Mouse (Mus musculus) myocyte (in vitro differentiated cells): ENCODE results near the gene Fbxw4. TPM values are rescaled to one million over a fixed set of nuclear protein-coding genes. Genes with fewer than 3 reads are reported as not detected.

Source experiments
- H3K27me3 ChIP-seq: one replicate; pipeline ENCODE4 v1.6.1; 2011; ENCODE audit not compliant: control insufficient read depth, insufficient read depth, insufficient read length
- H3K36me3 ChIP-seq: one replicate; pipeline ENCODE4 v1.6.1; 2011; ENCODE audit not compliant: control insufficient read depth, insufficient read depth
- H3K4me2 ChIP-seq: one replicate; pipeline ENCODE4 v1.6.1; 2011; ENCODE audit warnings: low read depth, control low read depth
- H3K4me3 ChIP-seq: one replicate; pipeline ENCODE4 v1.5.1; 2011; ENCODE audit warnings: mild to moderate bottlenecking, control low read depth, moderate library complexity
- H3K79me2 ChIP-seq: one replicate; pipeline ENCODE4 v1.6.1; 2011; ENCODE audit not compliant: control insufficient read depth, insufficient read depth
- H3ac ChIP-seq: one replicate; pipeline ENCODE4 v1.6.1; 2011; ENCODE audit not compliant: control insufficient read depth, insufficient read length
- CEBPB ChIP-seq: IDR thresholded peaks from 2 replicates; pipeline ENCODE4 v1.6.1; 2011; ENCODE audit warnings: mild to moderate bottlenecking, moderate library complexity; ENCODE audit not compliant: poor library complexity, insufficient read depth, severe bottlenecking
- E2F4 ChIP-seq: IDR thresholded peaks from one replicate; pipeline ENCODE4 v1.6.1; 2011; ENCODE audit warnings: mild to moderate bottlenecking, control low read depth, moderate library complexity; ENCODE audit not compliant: insufficient read depth
- MAX ChIP-seq: IDR thresholded peaks from one replicate; pipeline ENCODE4 v1.6.1; 2011; ENCODE audit warnings: low read depth, mild to moderate bottlenecking, control low read depth
- MYOD1 ChIP-seq, 3 experiments: IDR thresholded peaks; one replicate each; pipeline ENCODE4 v1.6.1; 2011; ENCODE audit warnings: control low read depth in 2 of 3, low read depth in 2 of 3, mild to moderate bottlenecking in 2 of 3, moderate library complexity in 1 of 3; ENCODE audit not compliant: insufficient read length in 2 of 3, control insufficient read depth in 1 of 3
- MYOG ChIP-seq, 3 experiments: IDR thresholded peaks; one replicate each; pipeline ENCODE4 v1.6.1; 2011; ENCODE audit warnings: control low read depth in 2 of 3, low read depth in 2 of 3, mild to moderate bottlenecking in 2 of 3; ENCODE audit not compliant: insufficient read length in 2 of 3, control insufficient read depth in 1 of 3, insufficient read depth in 1 of 3
- POLR2A ChIP-seq: IDR thresholded peaks from one replicate; pipeline ENCODE4 v1.6.1; 2011; ENCODE audit warnings: low read depth, mild to moderate bottlenecking, control low read depth, moderate library complexity; ENCODE audit not compliant: insufficient read length
- POLR2AphosphoS2 ChIP-seq: IDR thresholded peaks from one replicate; pipeline ENCODE4 v1.6.1; 2011; ENCODE audit warnings: low read depth, control low read depth; ENCODE audit not compliant: insufficient read length
- REST ChIP-seq: IDR thresholded peaks from one replicate; pipeline ENCODE4 v1.6.1; 2011; ENCODE audit warnings: mild to moderate bottlenecking, control low read depth, moderate library complexity; ENCODE audit not compliant: insufficient read depth, insufficient read length
- SRF ChIP-seq: IDR thresholded peaks from one replicate; pipeline ENCODE4 v1.6.1; 2011; ENCODE audit warnings: low read depth; ENCODE audit not compliant: control insufficient read depth, insufficient read length
- TCF12 ChIP-seq: IDR thresholded peaks from one replicate; pipeline ENCODE4 v1.6.1; 2011; ENCODE audit warnings: mild to moderate bottlenecking, control low read depth; ENCODE audit not compliant: poor library complexity, insufficient read depth, severe bottlenecking
- TCF3 ChIP-seq: IDR thresholded peaks from one replicate; pipeline ENCODE4 v1.6.1; 2011; ENCODE audit warnings: low read depth, control low read depth; ENCODE audit not compliant: insufficient read length
- USF1 ChIP-seq: IDR thresholded peaks from one replicate; pipeline ENCODE4 v1.6.1; 2011; ENCODE audit warnings: low read depth, mild to moderate bottlenecking, control low read depth, moderate library complexity
- polyA plus RNA-seq: library from polyadenylated mRNA; unstranded; fragments of >200 nt; fragmentation: generic; extraction: Trizol; gene quantifications from one replicate; pipeline ENCODE4 v1.2.1, GENCODE M21; 2012; ENCODE audit warnings: missing spikeins

Fbxw4 gene
- polyA plus RNA-seq, 1 experiment: 37.0 TPM

DNA sequence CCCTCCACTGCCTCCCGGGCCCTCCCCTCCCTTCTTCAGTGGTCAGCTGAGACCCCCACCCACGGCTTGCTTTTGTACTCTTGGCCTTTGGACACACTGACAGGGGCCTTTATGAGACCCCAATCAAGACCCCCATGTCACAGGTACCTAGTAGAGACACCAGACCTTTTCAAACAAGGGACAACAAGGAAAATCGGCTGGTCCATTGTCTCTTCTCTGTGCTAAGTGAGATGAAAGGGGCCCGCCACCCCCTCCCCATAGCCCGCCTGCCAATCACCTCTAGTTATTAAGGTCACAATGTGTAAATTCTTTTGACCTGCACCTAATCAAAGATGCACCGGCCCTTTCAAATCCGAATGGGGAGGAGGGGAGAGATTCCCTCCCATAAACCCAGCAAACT is 43.4 kb downstream of the Fbxw4 start:
- Histone ChIP-seq H3K4me2 (no peak overlapping the region), H3K4me3 (no peak overlapping the region), H3K36me3 (no peaks in the 10 kb centered on the region), H3K79me2 (no peaks in the 10 kb centered on the region), H3K27me3 (no peaks in the 10 kb centered on the region), H3ac (no peak overlapping the region)
- TF ChIP-seq REST (no peak), MYOD1 (IDR thresholded peaks at IDR 0.05; ENCODE audit: control insufficient read depth in 1 of 3, insufficient read length in 2 of 3, low read depth in 2 of 3) (no peak), TCF3 (no peak), POLR2AphosphoS2 (no peak), POLR2A (no peak), MYOG (IDR thresholded peaks at IDR 0.05; ENCODE audit: control insufficient read depth in 1 of 3, insufficient read depth in 1 of 3, insufficient read length in 2 of 3, low read depth in 2 of 3) (no peak), E2F4 (no peak), SRF (no peak)

- Histone ChIP-seq H3K36me3 (no peaks in the 10 kb centered on the region), H3K27me3 (no peaks in the 10 kb centered on the region), H3K4me3 (no peak overlapping the region), H3K4me2 (no peak overlapping the region), H3K79me2 (no peaks in the 10 kb centered on the region), H3ac (no peak overlapping the region)
- TF ChIP-seq MYOD1 (IDR thresholded peaks at IDR 0.05; ENCODE audit: control insufficient read depth in 1 of 3, insufficient read length in 2 of 3, low read depth in 2 of 3): no peak
- TF ChIP-seq CEBPB: no peak
- TF ChIP-seq TCF3: no peak
- no peak for TF ChIP-seq TCF12
- no peak for TF ChIP-seq E2F4
- no peak for TF ChIP-seq USF1
- no peak for TF ChIP-seq REST
- no peak for TF ChIP-seq POLR2A
- TF ChIP-seq POLR2AphosphoS2: no peak
- no peak for TF ChIP-seq SRF
- TF ChIP-seq MAX: no peak
- TF ChIP-seq MYOG (IDR thresholded peaks at IDR 0.05; ENCODE audit: control insufficient read depth in 1 of 3, insufficient read depth in 1 of 3, insufficient read length in 2 of 3, low read depth in 2 of 3): no peak
Observed at GRCm38 (mm10) chr19:45616214-45616518, 43.9 kb downstream of the Fbxw4 start.

DNA sequence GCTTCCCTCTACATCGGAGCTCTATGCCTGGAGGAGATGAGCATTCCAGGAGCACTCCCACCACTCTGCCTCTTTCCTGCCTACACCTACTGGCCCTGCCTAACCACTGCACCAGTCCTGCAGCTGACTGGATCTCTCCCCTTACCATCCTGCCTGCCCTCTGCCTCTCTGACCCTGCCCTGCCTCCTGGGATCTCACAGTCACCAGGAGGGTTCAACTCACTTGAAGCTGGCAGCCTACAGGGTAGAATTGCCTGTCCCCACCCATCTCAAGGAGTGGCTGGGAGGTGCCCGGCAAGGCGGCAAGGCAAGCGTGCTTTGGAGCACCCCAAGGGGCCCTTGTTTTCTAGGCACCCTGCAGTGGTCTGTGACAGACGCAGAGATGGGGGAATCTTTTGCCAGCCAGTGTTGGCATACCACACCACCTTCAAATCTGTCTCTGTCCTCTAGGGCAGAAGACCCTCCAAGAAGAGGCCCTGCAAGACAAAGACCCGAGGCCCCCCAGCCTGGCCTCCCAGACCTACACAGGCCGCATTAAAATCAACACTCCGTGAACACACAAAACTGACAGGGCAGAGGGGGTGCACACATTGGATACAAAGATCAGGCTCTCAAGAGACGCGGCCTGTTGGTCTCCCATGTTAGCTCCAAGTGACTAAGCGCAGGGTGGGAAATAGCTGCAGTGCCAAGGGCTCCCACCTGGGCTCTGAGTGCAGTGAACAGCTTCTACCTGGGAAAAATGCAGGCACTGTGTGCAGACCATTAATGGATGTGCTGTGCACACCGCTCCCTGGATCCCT is 44.5 kb downstream of the Fbxw4 start:
- Histone ChIP-seq H3K27me3 (no peaks in the 10 kb centered on the region), H3ac (no peak overlapping the region), H3K79me2 (no peaks in the 10 kb centered on the region), H3K4me3 (no peak overlapping the region), H3K36me3 (no peaks in the 10 kb centered on the region), H3K4me2 (no peak overlapping the region)
- no peak for TF ChIP-seq CEBPB

GRCm38 (mm10) chr19:45614928-45615327 is 45.2 kb downstream of the Fbxw4 start:
- Histone ChIP-seq H3ac (no peak overlapping the region), H3K4me3 (no peak overlapping the region), H3K4me2 (no peak overlapping the region), H3K27me3 (no peaks in the 10 kb centered on the region), H3K79me2 (no peaks in the 10 kb centered on the region), H3K36me3 (no peaks in the 10 kb centered on the region)
- no peak for TF ChIP-seq CEBPB
- TF ChIP-seq USF1: no peak
- no peak for TF ChIP-seq TCF3
- TF ChIP-seq MYOD1 (IDR thresholded peaks at IDR 0.05; ENCODE audit: control insufficient read depth in 1 of 3, insufficient read length in 2 of 3, low read depth in 2 of 3): no peak
- TF ChIP-seq MAX: no peak

- H3K4me3 ChIP-seq: no peak overlapping the region
- H3ac ChIP-seq: no peak overlapping the region
- H3K27me3 ChIP-seq: no peaks in the 10 kb centered on the region
- H3K4me2 ChIP-seq: no peak overlapping the region
- no peaks in the 10 kb centered on the region for H3K79me2 ChIP-seq
- TF ChIP-seq TCF3 (no peak), CEBPB (no peak), SRF (no peak), MAX (no peak), POLR2AphosphoS2 (no peak), REST (no peak), MYOG (IDR thresholded peaks at IDR 0.05; ENCODE audit: control insufficient read depth in 1 of 3, insufficient read depth in 1 of 3, insufficient read length in 2 of 3, low read depth in 2 of 3) (no peak), MYOD1 (IDR thresholded peaks at IDR 0.05; ENCODE audit: control insufficient read depth in 1 of 3, insufficient read length in 2 of 3, low read depth in 2 of 3) (no peak), E2F4 (no peak), USF1 (no peak), POLR2A (no peak)
- H3K36me3 ChIP-seq: no peaks in the 10 kb centered on the region
Observed at GRCm38 (mm10) chr19:45614375-45614774, 45.7 kb downstream of the Fbxw4 start.
